Mouse (Mus musculus) liver, embryonic 14.5 days (tissue): ENCODE measurements at regions not wholly inside any gene's neighbourhood (a gene's known extent, or its start where the extent isn't known, plus 50 kb on each side); places are given as distances from the start of the nearest gene placed in this dataset.

Experiments
- CTCF ChIP-seq: IDR thresholded peaks from 2 replicates; pipeline ENCODE4 v1.5.1; 2016; ENCODE audit warnings: antibody characterized with exemption, low read depth, control low read depth
- EP300 ChIP-seq: IDR thresholded peaks from 2 replicates; pipeline ENCODE4 v1.6.1; 2016; ENCODE audit warnings: antibody characterized with exemption, low read depth

DNA sequence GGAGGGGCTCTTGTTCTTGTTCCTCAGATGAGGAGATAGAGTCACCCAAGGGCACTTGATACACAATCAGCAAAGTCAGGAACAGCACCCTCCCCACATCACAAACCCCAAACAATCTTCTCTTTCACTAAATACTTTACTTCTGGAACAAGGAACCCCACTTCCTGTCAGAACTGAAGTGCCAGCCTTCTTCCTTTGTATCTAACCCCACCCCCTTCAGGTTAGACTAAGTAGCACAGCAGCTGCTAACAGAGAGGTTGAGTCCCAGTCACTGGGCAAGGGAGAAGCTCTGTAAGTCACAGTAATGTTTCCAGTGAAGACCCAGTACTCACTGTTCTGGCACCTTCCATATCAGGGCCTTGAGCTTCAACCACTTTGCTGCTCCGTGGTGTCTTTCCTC is 131.9 kb downstream of the Cct6b start:
- TF ChIP-seq EP300: no peak
- TF ChIP-seq CTCF: no peak
